Mouse (Mus musculus): Measurements from ENCODE around the gene Klrd1. TPM values are rescaled to one million over a fixed set of nuclear protein-coding genes. Genes with fewer than 3 reads are reported as not detected.

The Klrd1 gene
- 2.7 TPM for polyA plus RNA-seq (2014; fragmentation: Illumina TruSeq; extraction: RNeasy Lipid Tissue Mini Kit (QIAGEN cat#74804); ENCODE audit: low read depth, low replicate concordance)

DNA sequence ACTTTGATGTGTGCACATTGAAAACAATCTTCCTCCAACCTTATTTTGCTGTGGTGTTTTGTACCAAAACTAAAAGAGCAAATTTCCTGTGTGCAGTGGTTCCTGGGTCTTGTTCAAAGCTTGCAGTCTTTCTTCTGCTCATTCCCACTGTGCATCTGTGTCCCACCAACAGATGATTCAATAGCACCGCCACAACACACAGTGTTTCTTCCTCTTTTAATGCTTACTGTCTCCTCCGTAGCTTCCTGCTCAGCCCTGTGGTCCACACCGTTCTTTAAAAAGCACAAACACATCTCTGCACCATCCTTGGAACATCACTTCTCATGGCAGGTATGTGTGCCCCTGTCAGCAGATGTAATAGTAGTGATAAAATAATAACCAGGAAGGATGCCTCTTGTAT is at the start of gene Klrd1:
TSS of gene Klrd1 (plus strand) at position 275 of the 400 bp plus-strand sequence.

GRCm38 (mm10) chr6:129577605-129578004 is 14.0 kb upstream of the Klrd1 start, which contains the start of gene Klre1:
Gene Klre1, plus strand, starts transcription at chr6:129577905.

DNA sequence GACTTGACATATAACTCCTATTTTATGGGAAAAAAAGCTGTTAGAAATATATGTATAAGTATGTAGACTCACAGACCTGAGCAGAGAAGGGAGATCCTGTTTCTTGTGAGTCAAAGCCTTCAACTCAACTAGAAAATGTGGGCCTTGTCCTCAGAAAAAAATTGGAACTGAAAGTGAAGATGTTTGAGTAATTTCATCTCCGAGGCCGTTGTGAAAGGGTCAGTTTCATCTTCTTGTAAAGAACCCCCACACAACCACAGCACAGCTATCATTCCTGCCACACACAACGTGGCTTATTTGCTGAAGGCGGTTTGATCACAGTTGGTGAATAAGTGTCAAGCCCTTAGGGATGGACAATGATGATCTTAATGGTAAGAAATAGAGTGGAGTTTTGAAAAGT is 32.2 kb downstream of the Klrd1 start, which contains the start of gene Klrk1:
TSS of gene Klrk1 (minus strand) at position 130 of the 400 bp plus-strand sequence.

DNA sequence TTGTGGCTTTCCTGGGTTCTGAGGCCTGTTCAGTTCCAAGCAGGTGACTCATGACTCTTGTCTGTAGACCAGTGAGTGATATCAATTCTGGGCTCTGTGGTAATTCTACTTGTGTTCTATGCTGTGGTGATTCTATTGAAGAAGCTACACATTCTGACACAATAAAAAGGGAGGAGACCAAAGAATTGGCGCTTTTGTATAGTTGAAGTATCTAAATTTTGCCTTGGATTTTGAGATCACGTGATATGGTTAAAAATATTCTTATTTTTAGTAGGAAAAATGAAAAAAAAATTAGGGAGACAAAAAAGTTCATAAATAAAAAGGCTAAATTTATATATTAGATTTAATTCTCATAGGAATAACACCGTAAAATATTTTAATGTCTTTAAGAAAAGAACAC is 51.7 kb downstream of the Klrd1 start, which contains the start of gene Klrc3:
TSS of gene Klrc3 (minus strand) at position 101 of the 400 bp plus-strand sequence.

Other genes with a start within 250 kb of the Klrd1 start
- 2.3 TPM for gene Clec12a, start 249.1 kb upstream of the Klrd1 start, polyA plus RNA-seq (2014; fragmentation: Illumina TruSeq; extraction: RNeasy Lipid Tissue Mini Kit (QIAGEN cat#74804); ENCODE audit: low read depth, low replicate concordance)
- 1.1 TPM for gene Clec12b, start 205.9 kb upstream of the Klrd1 start, polyA plus RNA-seq (2014; fragmentation: Illumina TruSeq; extraction: RNeasy Lipid Tissue Mini Kit (QIAGEN cat#74804); ENCODE audit: low read depth, low replicate concordance)
- 2.3 TPM for gene Clec1b, start 194.5 kb upstream of the Klrd1 start, polyA plus RNA-seq (2014; fragmentation: Illumina TruSeq; extraction: RNeasy Lipid Tissue Mini Kit (QIAGEN cat#74804); ENCODE audit: low read depth, low replicate concordance)
- 0.77 TPM for gene Clec9a, start 182.9 kb upstream of the Klrd1 start, polyA plus RNA-seq (2014; fragmentation: Illumina TruSeq; extraction: RNeasy Lipid Tissue Mini Kit (QIAGEN cat#74804); ENCODE audit: low read depth, low replicate concordance)
- 9.7 TPM for gene Clec1a, start 139.8 kb upstream of the Klrd1 start, polyA plus RNA-seq (2014; fragmentation: Illumina TruSeq; extraction: RNeasy Lipid Tissue Mini Kit (QIAGEN cat#74804); ENCODE audit: low read depth, low replicate concordance)
- gene Olr1, start 84.6 kb upstream of the Klrd1 start, polyA plus RNA-seq (2014; fragmentation: Illumina TruSeq; extraction: RNeasy Lipid Tissue Mini Kit (QIAGEN cat#74804); ENCODE audit: low read depth, low replicate concordance) = 0.12 TPM
- 745 TPM for gene Tmem52b, start 79.2 kb upstream of the Klrd1 start, polyA plus RNA-seq (2014; fragmentation: Illumina TruSeq; extraction: RNeasy Lipid Tissue Mini Kit (QIAGEN cat#74804); ENCODE audit: low read depth, low replicate concordance)
- gene Gabarapl1, start 58.6 kb upstream of the Klrd1 start, polyA plus RNA-seq (2014; fragmentation: Illumina TruSeq; extraction: RNeasy Lipid Tissue Mini Kit (QIAGEN cat#74804); ENCODE audit: low read depth, low replicate concordance) = 242 TPM
- 0.40 TPM for gene Klre1, start 13.9 kb upstream of the Klrd1 start, polyA plus RNA-seq (2014; fragmentation: Illumina TruSeq; extraction: RNeasy Lipid Tissue Mini Kit (QIAGEN cat#74804); ENCODE audit: low read depth, low replicate concordance)
- gene Klrk1, start 32.1 kb downstream of the Klrd1 start, polyA plus RNA-seq (2014; fragmentation: Illumina TruSeq; extraction: RNeasy Lipid Tissue Mini Kit (QIAGEN cat#74804); ENCODE audit: low read depth, low replicate concordance) = 1.2 TPM
- gene Klrc3, start 51.6 kb downstream of the Klrd1 start, polyA plus RNA-seq (2014; fragmentation: Illumina TruSeq; extraction: RNeasy Lipid Tissue Mini Kit (QIAGEN cat#74804); ENCODE audit: low read depth, low replicate concordance) = not detected
- 0.40 TPM for gene Klrc2, start 68.9 kb downstream of the Klrd1 start, polyA plus RNA-seq (2014; fragmentation: Illumina TruSeq; extraction: RNeasy Lipid Tissue Mini Kit (QIAGEN cat#74804); ENCODE audit: low read depth, low replicate concordance)
- gene Klrc1, start 87.2 kb downstream of the Klrd1 start, polyA plus RNA-seq (2014; fragmentation: Illumina TruSeq; extraction: RNeasy Lipid Tissue Mini Kit (QIAGEN cat#74804); ENCODE audit: low read depth, low replicate concordance) = 0.44 TPM
- gene Klri1, start 125.3 kb downstream of the Klrd1 start, polyA plus RNA-seq (2014; fragmentation: Illumina TruSeq; extraction: RNeasy Lipid Tissue Mini Kit (QIAGEN cat#74804); ENCODE audit: low read depth, low replicate concordance) = 0.81 TPM
- not detected for gene Klri2, start 148.7 kb downstream of the Klrd1 start, polyA plus RNA-seq (2014; fragmentation: Illumina TruSeq; extraction: RNeasy Lipid Tissue Mini Kit (QIAGEN cat#74804); ENCODE audit: low read depth, low replicate concordance)
- gene Gm156, start 192.5 kb downstream of the Klrd1 start, polyA plus RNA-seq (2014; fragmentation: Illumina TruSeq; extraction: RNeasy Lipid Tissue Mini Kit (QIAGEN cat#74804); ENCODE audit: low read depth, low replicate concordance) = not detected

Data from kidney, adult 10 weeks (tissue).